Mouse (Mus musculus) midbrain, embryonic 11.5 days (tissue): ENCODE results near the gene Olfr324. TPM values are rescaled to one million over a fixed set of nuclear protein-coding genes. Genes with fewer than 3 reads are reported as not detected.

ENCODE experiments used
- ATAC-seq: fragments of 200-750 bp; cut with Nextera tagmentation; 2 replicates; pipeline ENCODE4 v1.8.0; 2017; ENCODE audit warnings: moderate TSS enrichment, moderate library complexity; ENCODE audit not compliant: low FRiP score
- DNase-seq: peaks from one replicate; pipeline ENCODE4 v3.0.0; 2015; ENCODE audit warnings: low spot score; ENCODE audit errors: missing footprints
- H3K27ac ChIP-seq: fragments of 300-500 bp; sonication (generic); 2 replicates; pipeline ENCODE4 v1.5.1; 2014; ENCODE audit warnings: low read depth, low read length
- H3K27me3 ChIP-seq: fragments of 300-500 bp; sonication (generic); 2 replicates; pipeline ENCODE4 v1.6.1; 2014; ENCODE audit warnings: mild to moderate bottlenecking, low read length, moderate library complexity, mixed read lengths; ENCODE audit not compliant: control insufficient read depth, insufficient read depth
- H3K36me3 ChIP-seq: fragments of 300-500 bp; sonication (generic); 2 replicates; pipeline ENCODE4 v1.6.1; 2014; ENCODE audit warnings: mild to moderate bottlenecking, low read length, moderate library complexity, mixed read lengths; ENCODE audit not compliant: control insufficient read depth, insufficient read depth
- H3K4me1 ChIP-seq: fragments of 300-500 bp; sonication (generic); 2 replicates; pipeline ENCODE4 v1.6.1; 2014; ENCODE audit warnings: low read length; ENCODE audit not compliant: control insufficient read depth, insufficient read depth
- H3K4me2 ChIP-seq: fragments of 300-500 bp; sonication (generic); 2 replicates; pipeline ENCODE4 v1.6.1; 2014; ENCODE audit warnings: mild to moderate bottlenecking, moderate library complexity
- H3K4me3 ChIP-seq: fragments of 300-500 bp; sonication (generic); 2 replicates; pipeline ENCODE4 v1.5.1; 2014; ENCODE audit warnings: low read depth, low read length
- H3K9ac ChIP-seq: fragments of 300-500 bp; sonication (generic); 2 replicates; pipeline ENCODE4 v1.6.1; 2014; ENCODE audit warnings: low read length
- H3K9me3 ChIP-seq: fragments of 300-500 bp; sonication (generic); 2 replicates; pipeline ENCODE4 v1.6.1; 2016; ENCODE audit warnings: low read length; ENCODE audit not compliant: control insufficient read depth
- WGBS: fragments of 180-500 bp; shearing (Covaris S2); extraction: QIAGEN DNeasy Blood & Tissue Kit; methylation state at CpG from one replicate; pipeline ENCODE4 v1.1.7; 2014; 5-methylcytosine and 5-hydroxymethylcytosine counted together
- polyA plus RNA-seq: library from polyadenylated mRNA; unstranded; fragments of >200 nt; fragmentation: Nextera tagmentation; extraction: Ambion mirVana; gene quantifications from 2 replicates; pipeline ENCODE4 v1.2.1, GENCODE M21; 2014

Gene Olfr324
- polyA plus RNA-seq, 1 experiment from 2014 or later = not detected

DNA sequence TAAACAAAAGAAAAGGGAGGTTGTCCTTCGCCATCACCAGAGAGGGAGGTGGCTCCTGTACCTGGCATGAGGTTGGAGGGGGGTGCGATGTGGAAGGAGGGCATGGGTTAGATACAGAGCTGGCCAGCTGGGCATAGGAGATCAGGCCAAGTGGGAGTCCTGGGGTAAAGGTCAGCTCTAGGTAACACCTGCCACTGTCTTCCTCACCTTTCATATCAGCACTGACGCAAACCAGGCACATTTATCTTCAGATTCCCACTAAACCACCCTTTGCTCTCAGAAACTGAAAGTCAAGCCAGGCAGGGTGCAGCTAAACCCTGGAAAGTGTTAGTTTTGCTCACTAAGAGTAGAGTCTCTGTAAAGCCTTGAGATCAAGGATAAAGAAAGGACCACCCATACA, 23.5 kb downstream of the Olfr324 start:
- DNase-seq (no peak), ATAC-seq (no peak)
- Histone ChIP-seq H3K4me2 (no peak overlapping the region), H3K36me3 (no peaks in the 10 kb centered on the region), H3K4me3 (no peak overlapping the region), H3K9ac (no peak overlapping the region), H3K4me1 (no peaks in the 10 kb centered on the region), H3K9me3 (no peaks in the 10 kb centered on the region), H3K27me3 (no peaks in the 10 kb centered on the region), H3K27ac (no peak overlapping the region)
- WGBS = 73% methylated on average over 3 of the region's 3 CpGs

DNA sequence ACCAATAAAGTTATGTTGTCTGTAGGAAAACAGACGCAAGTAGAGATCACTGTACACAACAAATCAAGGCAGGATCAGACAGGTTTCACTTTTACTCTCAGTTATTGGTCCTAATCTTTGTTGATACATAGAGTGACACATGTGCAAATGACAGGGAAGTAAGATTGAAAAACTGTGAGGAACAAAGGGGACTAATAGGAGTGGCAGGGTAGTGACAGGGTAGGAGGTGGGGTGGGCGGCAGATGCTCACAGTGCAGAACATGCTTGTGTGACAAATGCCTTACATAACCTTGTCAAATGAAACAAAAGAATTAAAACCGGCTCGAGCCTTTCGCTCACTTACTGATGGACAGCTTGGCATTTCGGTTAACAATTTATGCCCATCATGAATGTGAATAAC, 23.9 kb downstream of the Olfr324 start:
- no peaks in the 10 kb centered on the region for H3K9me3 ChIP-seq
- H3K9ac ChIP-seq = no peak overlapping the region
- H3K36me3 ChIP-seq = no peaks in the 10 kb centered on the region
- H3K4me2 ChIP-seq = no peak overlapping the region
- no peaks in the 10 kb centered on the region for H3K27me3 ChIP-seq
- no peak overlapping the region for H3K4me3 ChIP-seq
- DNase-seq (peak; percentile 47), ATAC-seq (no peak)
- H3K27ac ChIP-seq = no peak overlapping the region
- WGBS = 75% methylated on average over 6 of the region's 6 CpGs
- no peaks in the 10 kb centered on the region for H3K4me1 ChIP-seq

DNA sequence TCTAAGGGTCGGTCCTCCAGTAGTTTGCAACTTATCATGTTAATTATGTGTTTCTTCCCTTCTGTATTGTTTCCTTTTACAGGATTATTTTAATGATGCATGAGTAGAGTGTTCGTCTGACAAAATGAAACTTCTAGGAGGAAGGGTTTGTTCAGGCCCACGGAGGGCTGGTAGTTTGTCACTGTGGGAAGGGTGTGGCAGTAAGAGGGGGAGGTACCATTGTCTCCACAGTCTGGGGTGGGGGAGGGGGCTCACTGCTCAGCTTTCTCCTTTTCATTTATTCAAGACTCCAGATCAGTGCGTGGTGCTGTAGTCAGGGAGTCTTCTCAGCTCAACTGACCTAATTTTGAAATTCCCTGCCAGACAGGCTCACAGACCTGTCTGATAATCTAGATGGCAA, 31.2 kb downstream of the Olfr324 start:
- no peaks in the 10 kb centered on the region for H3K27me3 ChIP-seq
- no peaks in the 10 kb centered on the region for H3K9me3 ChIP-seq
- no peak for ATAC-seq
- no peak overlapping the region for H3K27ac ChIP-seq
- H3K9ac ChIP-seq = no peak overlapping the region
- no peaks in the 10 kb centered on the region for H3K4me1 ChIP-seq
- DNase-seq = no peak
- no peak overlapping the region for H3K4me2 ChIP-seq
- H3K4me3 ChIP-seq = no peak overlapping the region
- WGBS = 54% methylated on average over 4 of the region's 4 CpGs
- H3K36me3 ChIP-seq = no peaks in the 10 kb centered on the region

DNA sequence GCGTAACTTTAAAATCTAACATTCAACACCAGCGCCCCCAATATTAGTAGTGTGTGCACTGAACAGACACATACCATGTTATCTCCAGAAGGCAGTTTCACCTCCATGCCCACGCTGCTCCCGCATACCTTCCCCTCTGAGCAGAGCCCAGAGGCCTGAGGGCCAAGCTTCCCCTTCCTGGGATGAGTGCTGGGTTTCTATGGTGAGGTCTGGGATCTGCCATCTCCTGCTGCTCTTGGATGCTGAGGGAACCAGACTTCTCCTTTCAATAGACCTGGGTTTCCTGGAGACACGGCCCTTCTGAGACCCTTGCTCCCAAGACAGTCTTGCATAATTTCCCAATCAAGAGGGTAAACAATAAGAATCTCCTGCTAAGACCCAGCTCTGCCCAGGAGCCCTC, 35.5 kb downstream of the Olfr324 start, which contains the start of gene Olfr323:
Gene Olfr323 (minus strand): TSS at position 101 of the 400 bp plus-strand sequence.
- no peaks in the 10 kb centered on the region for H3K27me3 ChIP-seq
- 80% methylated on average over 5 of the region's 5 CpGs for WGBS
- H3K36me3 ChIP-seq = no peaks in the 10 kb centered on the region

DNA sequence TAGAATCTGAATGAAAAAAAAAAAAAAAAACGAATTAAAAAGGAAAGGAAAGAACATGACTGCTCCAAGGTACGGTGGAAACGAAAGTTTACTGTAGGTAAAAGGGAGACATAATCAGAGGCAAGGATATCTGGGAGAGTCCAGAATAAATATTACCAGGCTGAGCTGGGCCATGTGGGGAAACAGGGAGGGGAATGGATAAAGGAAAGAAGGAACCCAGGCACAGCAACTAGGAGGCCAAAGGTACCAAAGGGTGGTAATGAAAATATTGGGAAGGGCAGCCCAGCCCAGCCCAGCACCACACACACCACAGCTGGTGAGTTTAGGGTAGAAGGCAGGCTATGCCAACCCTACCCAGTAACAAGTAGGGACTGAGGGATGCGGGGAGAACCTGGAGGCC, 40.0 kb downstream of the Olfr324 start:
- H3K9ac ChIP-seq = no peak overlapping the region
- no peak overlapping the region for H3K4me3 ChIP-seq
- no peak overlapping the region for H3K4me2 ChIP-seq
- no peaks in the 10 kb centered on the region for H3K36me3 ChIP-seq
- no peaks in the 10 kb centered on the region for H3K27me3 ChIP-seq
- ATAC-seq (no peak), DNase-seq (no peak)
- WGBS = 62% methylated on average over 4 of the region's 4 CpGs
- H3K27ac ChIP-seq = no peak overlapping the region
- no peaks in the 10 kb centered on the region for H3K9me3 ChIP-seq
- H3K4me1 ChIP-seq = no peaks in the 10 kb centered on the region; the same call in 1 of the 2 replicates

More for the DNA sequence above, 35.5 kb downstream of the Olfr324 start, which contains the start of gene Olfr323:
- no peak within 1 kb of the TSS for H3K4me2 ChIP-seq
- H3K9me3 ChIP-seq = no peaks in the 10 kb centered on the region
- H3K27ac ChIP-seq = no peak within 1 kb of the TSS
- H3K9ac ChIP-seq = no peak within 1 kb of the TSS
- ATAC-seq (no peak), DNase-seq (no peak)
- no peaks in the 10 kb centered on the region; the same call in 1 of the 2 replicates for H3K4me1 ChIP-seq
- no peak within 1 kb of the TSS for H3K4me3 ChIP-seq

DNA sequence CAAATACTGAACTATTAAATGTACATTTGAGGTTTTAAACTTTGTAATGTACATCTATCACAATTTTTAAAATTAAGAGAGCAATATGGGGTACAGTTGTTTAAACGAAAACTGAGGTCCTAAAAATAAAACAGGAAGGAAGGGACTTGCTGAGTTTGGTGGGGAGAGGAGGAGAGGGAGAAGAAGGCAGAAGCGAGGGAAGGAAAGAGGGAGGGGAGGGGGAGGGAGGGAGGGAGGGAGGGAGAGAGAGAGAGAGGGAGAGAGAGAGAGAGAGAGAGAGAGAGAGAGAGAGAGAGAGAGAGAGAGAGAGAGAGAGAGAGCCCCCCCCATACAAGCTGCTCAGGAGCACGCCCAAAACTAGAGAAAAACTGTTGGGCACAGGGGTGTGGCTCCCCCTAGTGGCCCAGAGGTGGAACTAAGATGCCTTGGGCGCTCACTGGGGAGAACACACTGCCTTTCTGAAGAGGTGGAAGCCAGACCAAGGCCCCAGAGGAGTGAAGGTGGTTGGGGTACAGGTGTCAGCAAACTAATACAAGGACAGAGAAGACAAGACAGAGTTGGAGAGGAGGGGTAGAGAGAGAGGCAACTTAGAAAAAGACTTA, 41.6 kb downstream of the Olfr324 start:
- Histone ChIP-seq H3K36me3 (no peaks in the 10 kb centered on the region), H3K4me2 (no peak overlapping the region), H3K4me3 (no peak overlapping the region), H3K9me3 (no peaks in the 10 kb centered on the region), H3K4me1 (peaks cover 5% of the 10 kb centered on the region), H3K27ac (no peak overlapping the region), H3K27me3 (peaks cover 3% of the 10 kb centered on the region; the same call in 1 of the 2 replicates), H3K9ac (no peak overlapping the region)
- ATAC-seq (no peak), DNase-seq (peak; percentile 92)
- WGBS = 29% methylated on average over 3 of the region's 4 CpGs

DNA sequence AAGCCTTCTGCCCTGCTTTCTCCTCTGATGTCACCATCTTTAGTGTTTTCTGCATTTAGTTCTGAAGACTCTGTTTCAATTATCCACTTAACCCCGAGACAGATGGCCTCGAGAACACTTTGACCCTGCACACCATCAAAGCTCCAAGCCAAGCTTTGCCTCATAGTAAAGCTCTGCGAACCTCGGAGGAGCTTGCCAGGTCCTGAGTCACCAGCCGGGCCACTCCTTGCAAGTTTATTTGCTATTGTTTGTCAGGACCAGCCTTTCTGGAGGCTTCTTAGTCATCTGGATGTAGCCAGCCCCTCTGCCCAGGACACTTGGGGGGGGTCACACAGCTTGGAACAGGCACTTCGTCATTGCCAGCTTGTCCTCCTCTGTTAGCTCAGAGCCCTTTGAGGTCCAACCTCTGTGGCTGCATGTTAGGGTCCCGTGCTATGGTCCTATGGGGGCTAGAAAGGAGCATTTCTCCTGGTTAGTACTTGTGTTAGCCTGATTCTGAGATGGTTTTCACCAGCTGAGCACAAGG, 43.3 kb downstream of the Olfr324 start:
- Histone ChIP-seq H3K4me1 (peaks cover 5% of the 10 kb centered on the region), H3K9me3 (no peaks in the 10 kb centered on the region), H3K36me3 (no peaks in the 10 kb centered on the region), H3K9ac (no peak overlapping the region), H3K27me3 (peaks cover 3% of the 10 kb centered on the region; the same call in 1 of the 2 replicates), H3K4me3 (no peak overlapping the region), H3K27ac (no peak overlapping the region), H3K4me2 (no peak overlapping the region)
- ATAC-seq (no peak), DNase-seq (no peak)
- 72% methylated on average over 7 of the region's 7 CpGs for WGBS

DNA sequence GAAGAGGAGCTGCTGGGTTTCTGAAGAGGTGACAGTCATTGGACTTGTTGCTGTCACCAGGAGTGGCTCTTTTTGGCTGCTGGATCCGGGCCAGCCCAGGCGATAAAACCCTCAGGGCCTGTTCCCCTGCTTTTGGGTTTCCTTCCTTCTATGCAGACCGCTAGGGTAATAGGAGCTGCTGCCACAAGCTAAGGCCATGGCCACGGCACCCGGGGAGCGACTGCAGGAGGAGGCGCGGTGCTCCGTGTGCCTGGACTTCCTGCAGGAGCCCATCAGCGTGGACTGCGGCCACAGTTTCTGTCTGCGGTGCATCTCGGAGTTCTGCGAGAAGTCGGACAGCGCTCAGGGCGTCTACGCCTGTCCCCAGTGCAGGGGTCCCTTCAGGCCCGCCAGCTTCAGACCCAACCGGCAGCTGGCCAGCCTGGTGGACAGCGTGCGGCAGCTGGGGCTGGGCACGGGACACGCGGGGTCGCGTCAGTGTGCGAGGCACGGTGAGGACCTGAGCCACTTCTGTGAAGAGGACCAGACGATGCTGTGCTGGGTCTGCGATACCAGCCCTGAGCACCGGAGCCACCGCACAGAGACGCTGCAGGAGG, 45.5 kb downstream of the Olfr324 start, which contains the start of gene Trim58:
Gene Trim58 (plus strand): TSS at position 194 of the 596 bp plus-strand sequence.
- H3K9ac ChIP-seq = peak within 1 kb of the TSS; percentile 64
- peaks cover 5% of the 10 kb centered on the region for H3K4me1 ChIP-seq
- peak; percentile 94 for DNase-seq
- peaks cover 3% of the 10 kb centered on the region; the same call in 1 of the 2 replicates for H3K27me3 ChIP-seq
- peak within 1 kb of the TSS; percentile 78 for H3K4me2 ChIP-seq
- H3K4me3 ChIP-seq = peak within 1 kb of the TSS; percentile 36
- no peak within 1 kb of the TSS for H3K27ac ChIP-seq
- 3% methylated on average over 34 of the region's 34 CpGs for WGBS
- H3K9me3 ChIP-seq = no peaks in the 10 kb centered on the region
- peak; percentile 46; the same call in 1 of the 2 replicates for ATAC-seq
- H3K36me3 ChIP-seq = no peaks in the 10 kb centered on the region

DNA sequence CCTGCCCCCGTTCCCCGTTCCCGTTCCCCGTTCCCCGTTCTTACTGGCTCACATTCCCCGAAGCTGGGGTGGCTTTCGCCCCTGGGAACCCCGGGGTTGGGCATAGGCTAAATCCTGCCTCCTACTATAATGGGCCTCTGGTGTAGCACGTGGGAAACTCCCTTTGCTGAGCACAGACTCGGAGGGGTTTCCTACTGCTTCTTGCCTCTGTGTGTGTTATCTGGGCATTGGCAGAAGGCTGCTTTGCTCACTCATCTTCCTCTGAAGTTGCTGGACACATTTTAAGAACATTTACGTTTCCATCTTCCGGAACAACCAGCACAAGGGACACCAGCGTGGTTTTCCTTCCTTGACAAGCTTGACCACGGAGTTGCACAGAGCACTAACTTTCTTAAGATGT, 46.1 kb downstream of the Olfr324 start:
- 27% methylated on average over 14 of the region's 14 CpGs for WGBS
- Histone ChIP-seq H3K27me3 (peaks cover 3% of the 10 kb centered on the region; the same call in 1 of the 2 replicates), H3K36me3 (no peaks in the 10 kb centered on the region), H3K9ac (no peak overlapping the region; the same call in 1 of the 2 replicates), H3K27ac (no peak overlapping the region), H3K4me1 (peaks cover 5% of the 10 kb centered on the region), H3K4me3 (peak overlapping the region; percentile 36), H3K9me3 (no peaks in the 10 kb centered on the region), H3K4me2 (peak overlapping the region; percentile 78)
- DNase-seq (no peak), ATAC-seq (no peak)
